16 mouse cellular contexts compared by ENCODE assay signal in genomic region chr10:4629314-4629713, GRCm38 (mm10).
"Had no signal": no experiment of that assay in that cellular context is flagged by ENCODE, and none has a peak within 500 bp of the region (broad histone marks: within the 10 kb centered on the region; RNA-seq: fewer than 3 reads in every experiment).

No protein-coding gene starts in this region.

- H3K27ac ChIP-seq: neural tube, embryonic 13.5 days; neural tube, embryonic 15.5 days; stomach, embryonic 15.5 days; stomach, postnatal 0 days had no signal

- H3K4me3 ChIP-seq: neural tube, embryonic 13.5 days; neural tube, embryonic 15.5 days; stomach, embryonic 15.5 days had no signal

- H3K9me3 ChIP-seq: neural tube, embryonic 13.5 days; neural tube, embryonic 15.5 days; stomach, embryonic 15.5 days had no signal

- H3K4me1 ChIP-seq: neural tube, embryonic 13.5 days; neural tube, embryonic 15.5 days; stomach, embryonic 15.5 days had no signal

- H3K36me3 ChIP-seq: neural tube, embryonic 13.5 days; neural tube, embryonic 15.5 days; stomach, embryonic 15.5 days had no signal

- H3K27me3 ChIP-seq: neural tube, embryonic 13.5 days; neural tube, embryonic 15.5 days; stomach, embryonic 15.5 days had no signal

- DNase-seq: retina, postnatal 1 day; right cerebral cortex, adult 18-20 months; right cerebral cortex, postnatal 14 days; right cerebral cortex, postnatal 25 days; right cerebral cortex, postnatal 4 days; spleen, adult 18-20 months; thymus, adult 18-20 months; thymus, adult 2 months; thymus, postnatal 14 days; thymus, postnatal 25 days; thymus, postnatal 36 days; thymus, postnatal 4 days had no signal

- H3K9ac ChIP-seq: neural tube, embryonic 13.5 days; neural tube, embryonic 15.5 days; stomach, embryonic 15.5 days had no signal
